Mouse (Mus musculus) brain, adult 2 months (tissue): ENCODE results near the gene Smarca2.
"Not testable (repeated sequence)": the region's sequence is repeated elsewhere in the genome, so short reads cannot be mapped to it uniquely, and the experiment has no call there.

Experiments used
- DNase-seq: peaks from one replicate; pipeline ENCODE4 v3.0.0; 2011; ENCODE audit warnings: low read depth, low spot score

The Smarca2 gene

GRCm38 (mm10) chr19:26616271-26616670, 11.4 kb downstream of the Smarca2 start:
- no peak for DNase-seq

GRCm38 (mm10) chr19:26617287-26617686, 12.4 kb downstream of the Smarca2 start:
- DNase-seq, result no peak

- peak; percentile 59 for DNase-seq
Measured at GRCm38 (mm10) chr19:26630712-26631235, 25.9 kb downstream of the Smarca2 start.

GRCm38 (mm10) chr19:26632228-26632627, 27.4 kb downstream of the Smarca2 start:
- DNase-seq, result no peak

DNA sequence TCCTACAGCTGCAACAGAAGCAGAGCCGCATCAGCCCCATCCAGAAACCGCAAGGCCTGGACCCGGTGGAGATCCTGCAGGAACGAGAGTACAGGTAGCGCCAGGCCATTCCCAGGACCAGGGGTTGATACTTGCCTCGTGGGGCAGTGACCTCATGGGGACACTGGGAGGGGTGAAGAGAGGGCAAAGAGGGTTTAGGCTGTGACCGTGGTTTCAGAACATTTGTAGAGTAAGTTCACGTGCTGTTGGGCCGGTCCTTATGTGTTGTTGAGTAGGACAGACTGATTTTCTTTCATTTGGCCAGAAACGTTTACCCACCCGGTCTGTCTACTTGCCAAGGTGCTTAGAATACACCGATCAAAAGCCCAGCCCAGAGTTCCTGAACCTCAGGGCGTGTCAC, 35.7 kb downstream of the Smarca2 start:
- DNase-seq, result no peak

GRCm38 (mm10) chr19:26641269-26641668, 36.4 kb downstream of the Smarca2 start:
- no peak for DNase-seq

GRCm38 (mm10) chr19:26643011-26643410, 38.2 kb downstream of the Smarca2 start:
- DNase-seq, result peak; percentile 94

GRCm38 (mm10) chr19:26643936-26644335, 39.1 kb downstream of the Smarca2 start:
- no peak for DNase-seq

- DNase-seq, result no peak
Measured at GRCm38 (mm10) chr19:26645016-26645415, 40.2 kb downstream of the Smarca2 start.

DNA sequence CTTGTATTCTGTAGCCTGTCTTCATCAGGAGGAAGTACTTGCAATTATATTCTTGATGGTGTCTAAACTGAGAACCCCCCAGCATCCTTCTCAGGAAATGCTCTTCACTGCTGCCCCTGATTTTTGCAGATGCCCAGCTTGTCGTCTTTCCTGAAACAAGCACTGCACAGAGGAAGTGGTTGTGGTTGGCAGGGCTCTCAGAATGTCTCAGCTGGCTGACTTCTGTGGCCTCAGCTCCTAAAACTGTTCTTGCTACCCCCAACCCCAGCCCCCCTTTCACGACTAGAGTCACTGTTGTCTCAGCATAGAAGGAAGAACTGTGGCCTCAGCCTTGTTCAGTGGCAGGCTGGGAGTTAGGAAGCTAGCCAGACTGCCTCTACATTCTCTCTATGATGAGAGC, 41.3 kb downstream of the Smarca2 start:
- DNase-seq, result peak; percentile 57

- DNase-seq, result no peak
Measured at GRCm38 (mm10) chr19:26650585-26651273, 45.9 kb downstream of the Smarca2 start.

GRCm38 (mm10) chr19:26658324-26658723, 53.5 kb downstream of the Smarca2 start:
- DNase-seq, result no peak

GRCm38 (mm10) chr19:26659976-26660375, 55.1 kb downstream of the Smarca2 start:
- DNase-seq, result peak; percentile 76

- DNase-seq, result no peak
Measured at GRCm38 (mm10) chr19:26661198-26661597, 56.3 kb downstream of the Smarca2 start.

DNA sequence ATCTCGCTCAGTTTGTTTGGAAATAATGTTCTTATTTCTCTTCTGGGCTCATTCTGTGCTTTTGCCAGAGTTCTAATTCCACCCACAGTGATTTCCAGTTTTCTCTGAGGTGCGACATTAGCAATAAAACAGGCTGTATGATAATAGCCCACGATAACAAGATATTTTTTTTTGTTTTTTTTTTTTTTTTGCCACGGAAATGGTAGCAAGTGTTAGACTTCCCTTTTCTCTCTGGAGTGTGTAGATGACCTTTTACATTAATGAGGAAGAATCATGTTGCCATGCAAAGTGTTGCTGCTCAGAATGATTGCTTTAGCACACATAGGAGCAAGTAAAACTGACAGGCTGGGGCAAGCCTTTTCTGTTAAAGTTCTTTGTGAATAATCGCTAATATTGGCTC, 61.5 kb downstream of the Smarca2 start:
- DNase-seq, result no peak

DNA sequence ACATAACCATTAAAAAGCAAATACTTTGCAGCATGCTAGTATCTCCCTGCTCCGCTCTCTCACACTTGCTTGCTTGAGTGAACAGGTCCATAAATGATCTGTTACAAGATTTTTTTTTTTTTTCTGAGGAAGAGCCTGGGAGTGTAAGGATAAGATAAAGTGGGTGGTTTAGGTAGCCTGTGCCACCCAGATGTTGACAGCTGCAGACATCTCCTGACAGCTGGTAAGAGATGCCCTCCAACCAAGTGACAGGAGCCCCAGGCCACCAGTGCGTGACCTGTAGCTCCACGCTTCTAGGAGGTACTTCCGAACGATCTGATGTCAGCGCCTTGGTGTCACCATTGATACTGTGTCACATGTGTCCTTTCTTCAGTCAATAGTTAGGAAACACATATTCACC, 65.2 kb downstream of the Smarca2 start:
- no peak for DNase-seq

GRCm38 (mm10) chr19:26671413-26671812, 66.6 kb downstream of the Smarca2 start:
- not testable (repeated sequence) for DNase-seq

- peak; percentile 94 for DNase-seq
Measured at GRCm38 (mm10) chr19:26675917-26676316, 71.1 kb downstream of the Smarca2 start.

GRCm38 (mm10) chr19:26678543-26678942, 73.7 kb downstream of the Smarca2 start:
- DNase-seq, result peak; percentile 65

DNA sequence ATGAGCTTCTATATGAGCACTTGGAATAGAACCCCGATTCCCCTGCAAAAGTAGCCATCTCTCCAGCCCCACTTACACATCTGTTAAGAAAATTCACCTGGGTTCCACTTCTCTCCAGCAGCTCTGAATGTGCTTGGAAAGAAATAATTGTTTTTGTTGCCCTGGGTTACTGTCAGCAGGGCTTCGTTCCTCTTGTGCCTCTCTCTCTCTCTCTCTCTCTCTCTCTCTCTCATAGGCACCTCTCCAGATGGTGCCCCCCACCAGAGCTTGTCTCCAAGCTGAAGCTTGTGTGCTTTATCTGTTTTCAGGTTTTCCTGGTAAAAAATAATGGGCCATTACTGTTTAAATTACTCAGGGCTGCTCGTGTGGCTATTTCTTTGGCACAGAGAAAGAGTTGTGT, 74.8 kb downstream of the Smarca2 start:
- DNase-seq, result no peak

- no peak for DNase-seq
Measured at GRCm38 (mm10) chr19:26681549-26681948, 76.7 kb downstream of the Smarca2 start.

DNA sequence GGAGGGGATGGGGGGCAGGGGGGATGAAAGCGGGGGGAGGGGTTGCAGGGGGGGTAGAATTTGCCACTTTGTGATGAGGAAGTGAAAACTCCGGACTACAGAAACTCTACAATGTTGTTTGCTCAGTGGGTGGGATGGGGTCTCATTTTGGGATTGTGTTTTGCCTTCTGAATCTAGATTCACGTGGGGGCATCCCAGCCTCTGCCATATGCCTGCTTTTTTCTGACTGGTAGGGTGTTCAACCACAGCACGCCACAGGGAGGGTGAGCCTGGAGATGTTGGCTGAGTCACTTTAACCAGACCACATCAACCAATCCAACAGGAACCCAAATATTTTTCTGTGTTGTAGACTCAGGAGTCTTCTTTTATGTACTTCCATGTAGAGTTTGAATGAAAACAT, 77.3 kb downstream of the Smarca2 start:
- DNase-seq, result no peak

DNA sequence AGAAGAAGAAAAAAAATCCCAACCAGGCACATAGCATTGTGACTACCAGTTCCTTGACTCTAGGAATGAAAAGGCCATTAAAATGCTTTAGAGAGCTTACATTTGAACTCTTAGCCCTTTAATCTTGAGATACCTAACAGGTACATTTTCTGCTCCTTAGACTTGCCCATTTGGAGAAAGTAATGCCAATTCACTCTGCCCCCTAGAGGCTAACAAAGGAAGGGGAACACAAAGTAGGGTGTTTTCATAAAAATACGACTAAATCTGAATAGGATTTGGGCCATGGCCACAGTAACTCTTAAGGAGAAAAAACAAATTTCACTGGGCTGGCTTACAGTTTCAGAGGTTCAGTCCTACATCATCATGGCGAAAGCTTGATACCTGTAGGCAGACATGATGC, 77.9 kb downstream of the Smarca2 start:
- no peak for DNase-seq

- DNase-seq, result no peak
Measured at GRCm38 (mm10) chr19:26683731-26684130, 78.9 kb downstream of the Smarca2 start.
